Mouse (Mus musculus): ENCODE measurements around the gene Wipi2. TPM values are rescaled to one million over a fixed set of nuclear protein-coding genes. Genes with fewer than 3 reads are reported as not detected.
A peak's percentile ranks its signal among the peaks of the same experiment; 100 is the strongest.

Wipi2 gene
- polyA plus RNA-seq, 1 experiment: 46.5 TPM

GRCm38 (mm10) chr5:142650794-142651497 is 23.4 kb downstream of the Wipi2 start:
- H3K27ac ChIP-seq (replicated peaks; ENCODE audit: low read depth, low read length): peak overlapping the region; percentile 51
- peaks cover 22% of the 10 kb centered on the region for H3K4me1 ChIP-seq (ENCODE audit: control insufficient read depth, insufficient read depth, insufficient read length, low read length)
- H3K4me3 ChIP-seq (ENCODE audit: insufficient read depth, low read depth, low read length): no peak overlapping the region

GRCm38 (mm10) chr5:142652266-142652665 is 24.8 kb downstream of the Wipi2 start:
- Histone ChIP-seq H3K4me1 (ENCODE audit: control insufficient read depth, insufficient read depth, insufficient read length, low read length) (peaks cover 22% of the 10 kb centered on the region), H3K4me3 (ENCODE audit: insufficient read depth, low read depth, low read length) (no peak overlapping the region), H3K27ac (replicated peaks; ENCODE audit: low read depth, low read length) (peak overlapping the region; percentile 71)

DNA sequence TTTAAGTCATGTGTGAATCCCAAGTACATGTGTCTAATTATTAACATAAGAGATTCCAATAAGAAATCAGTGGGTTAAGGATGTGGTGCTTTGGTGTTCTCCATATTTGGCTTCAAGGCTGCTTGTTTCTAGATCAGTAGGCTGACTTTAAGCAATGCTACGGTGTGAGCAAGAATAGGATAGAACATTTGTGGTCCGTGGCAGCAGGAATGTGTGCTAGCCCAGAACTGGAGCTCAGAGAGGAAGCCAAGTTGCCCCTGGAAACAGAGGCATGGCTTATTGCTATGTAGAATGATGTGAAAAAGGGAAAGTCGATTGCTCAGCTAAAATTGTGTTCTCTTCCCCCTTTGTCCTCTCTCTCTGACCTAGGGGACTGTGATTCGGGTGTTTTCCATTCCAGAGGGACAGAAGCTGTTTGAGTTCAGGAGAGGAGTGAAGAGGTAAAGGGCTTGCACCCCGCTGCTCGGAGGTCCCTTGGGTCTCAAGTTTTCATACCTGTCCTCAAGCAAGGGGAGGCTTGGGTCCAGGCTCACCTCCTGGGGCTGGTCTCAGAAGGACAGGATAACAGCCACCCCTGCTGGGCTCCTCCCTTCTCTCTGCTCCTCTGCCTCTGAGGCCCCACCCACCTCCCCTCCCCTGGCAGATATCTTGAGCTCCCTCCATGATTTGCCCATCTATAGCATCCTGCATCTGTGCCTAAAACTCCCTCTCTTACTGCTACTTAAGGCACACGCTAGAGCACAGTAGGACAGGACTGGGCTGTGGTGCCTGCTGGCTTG is 33.3 kb downstream of the Wipi2 start:
- H3K4me3 ChIP-seq (ENCODE audit: insufficient read depth, low read depth, low read length): no peak overlapping the region
- H3K4me1 ChIP-seq (ENCODE audit: control insufficient read depth, insufficient read depth, insufficient read length, low read length): no peaks in the 10 kb centered on the region
- no peak overlapping the region for H3K27ac ChIP-seq (replicated peaks; ENCODE audit: low read depth, low read length)

GRCm38 (mm10) chr5:142667921-142668320 is 40.4 kb downstream of the Wipi2 start:
- H3K4me3 ChIP-seq (ENCODE audit: insufficient read depth, low read depth, low read length): no peak overlapping the region
- no peaks in the 10 kb centered on the region for H3K4me1 ChIP-seq (ENCODE audit: control insufficient read depth, insufficient read depth, insufficient read length, low read length)
- no peak overlapping the region for H3K27ac ChIP-seq (replicated peaks; ENCODE audit: low read depth, low read length)

DNA sequence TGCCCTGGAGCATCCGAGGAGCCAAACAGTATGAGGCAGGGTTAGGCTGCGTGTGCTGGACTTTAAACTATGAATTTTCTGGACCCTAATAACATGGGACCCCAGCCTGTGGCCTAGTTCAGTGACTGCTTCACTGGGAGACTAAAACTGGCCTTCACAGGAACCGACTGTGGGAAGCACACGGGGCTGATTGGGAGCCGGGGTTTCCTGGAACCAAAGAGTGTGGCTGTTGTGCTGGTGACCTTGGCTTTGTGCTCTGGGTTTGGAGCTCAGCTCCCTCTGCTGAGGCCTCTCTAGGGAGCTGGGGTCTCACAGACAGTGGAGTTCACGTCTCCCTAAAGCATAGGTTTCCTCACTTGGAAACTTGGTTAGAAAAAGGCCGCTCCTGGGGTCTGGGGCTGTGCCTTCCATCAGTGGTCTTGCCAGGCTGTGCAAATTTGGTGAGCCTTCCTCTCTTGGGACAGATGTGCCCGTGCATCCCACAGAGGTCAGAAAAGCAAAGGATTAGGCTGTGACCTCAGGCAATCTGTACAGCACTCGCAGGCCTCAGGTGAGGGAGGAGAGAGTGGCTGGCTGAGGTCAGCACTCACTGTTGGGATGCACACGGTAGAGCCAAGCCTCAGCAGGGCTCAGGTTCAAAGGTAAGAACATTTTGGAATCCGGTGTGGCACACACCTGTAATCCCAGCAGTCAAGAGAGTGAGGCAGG is 41.2 kb downstream of the Wipi2 start:
- no peak overlapping the region for H3K4me3 ChIP-seq (ENCODE audit: insufficient read depth, low read depth, low read length)
- H3K4me1 ChIP-seq (ENCODE audit: control insufficient read depth, insufficient read depth, insufficient read length, low read length): no peaks in the 10 kb centered on the region
- H3K27ac ChIP-seq (replicated peaks; ENCODE audit: low read depth, low read length): no peak overlapping the region

GRCm38 (mm10) chr5:142669726-142670125 is 42.2 kb downstream of the Wipi2 start:
- Histone ChIP-seq H3K27ac (replicated peaks; ENCODE audit: low read depth, low read length) (no peak overlapping the region), H3K4me1 (ENCODE audit: control insufficient read depth, insufficient read depth, insufficient read length, low read length) (no peaks in the 10 kb centered on the region), H3K4me3 (ENCODE audit: insufficient read depth, low read depth, low read length) (no peak overlapping the region)

DNA sequence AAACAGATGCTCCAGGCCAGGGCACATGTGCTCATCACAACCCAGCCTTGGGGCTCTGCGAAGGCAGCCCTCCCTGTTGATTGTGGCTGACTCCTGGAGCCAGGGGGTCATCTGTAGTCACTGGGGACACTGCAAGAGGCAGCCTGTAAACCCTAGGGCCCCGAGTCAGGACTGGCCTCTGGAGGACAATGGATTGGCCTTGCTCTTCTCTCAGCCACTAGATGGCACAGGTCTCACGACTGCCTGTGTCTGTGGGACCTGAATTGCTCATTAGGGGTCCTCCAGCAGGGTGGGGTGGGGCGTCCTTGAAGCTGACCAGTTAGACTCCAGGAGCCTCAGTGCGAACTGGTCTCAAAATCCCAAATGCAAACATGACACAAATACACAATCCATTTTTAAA is 45.6 kb downstream of the Wipi2 start:
- Histone ChIP-seq H3K27ac (replicated peaks; ENCODE audit: low read depth, low read length) (no peak overlapping the region), H3K4me1 (ENCODE audit: control insufficient read depth, insufficient read depth, insufficient read length, low read length) (no peaks in the 10 kb centered on the region), H3K4me3 (ENCODE audit: insufficient read depth, low read depth, low read length) (no peak overlapping the region)

DNA sequence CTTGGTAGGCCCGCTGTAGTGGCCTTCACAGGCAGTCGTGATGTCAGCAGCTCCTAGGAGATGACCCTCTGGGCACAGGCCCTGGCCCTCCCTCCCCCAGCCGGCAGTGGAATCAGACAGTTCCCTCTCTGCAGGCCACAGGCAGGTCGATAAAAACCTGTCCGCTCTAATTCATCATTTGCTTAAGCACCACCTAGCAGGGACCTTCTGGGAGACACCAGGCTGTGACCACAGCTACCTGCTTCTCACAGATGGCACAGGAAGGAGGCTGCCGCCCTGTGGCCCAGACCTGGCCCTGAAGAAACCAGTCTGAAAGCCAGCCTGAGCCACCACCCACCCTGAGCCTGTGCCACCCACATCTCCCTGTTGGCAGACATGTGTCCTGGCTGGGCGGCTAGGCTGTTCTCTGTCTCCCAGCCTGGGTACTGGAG is 50.7 kb downstream of the Wipi2 start:
- no peak overlapping the region for H3K4me3 ChIP-seq (ENCODE audit: insufficient read depth, low read depth, low read length)
- no peak overlapping the region for H3K27ac ChIP-seq (replicated peaks; ENCODE audit: low read depth, low read length)
- H3K4me1 ChIP-seq (ENCODE audit: control insufficient read depth, insufficient read depth, insufficient read length, low read length): no peaks in the 10 kb centered on the region

DNA sequence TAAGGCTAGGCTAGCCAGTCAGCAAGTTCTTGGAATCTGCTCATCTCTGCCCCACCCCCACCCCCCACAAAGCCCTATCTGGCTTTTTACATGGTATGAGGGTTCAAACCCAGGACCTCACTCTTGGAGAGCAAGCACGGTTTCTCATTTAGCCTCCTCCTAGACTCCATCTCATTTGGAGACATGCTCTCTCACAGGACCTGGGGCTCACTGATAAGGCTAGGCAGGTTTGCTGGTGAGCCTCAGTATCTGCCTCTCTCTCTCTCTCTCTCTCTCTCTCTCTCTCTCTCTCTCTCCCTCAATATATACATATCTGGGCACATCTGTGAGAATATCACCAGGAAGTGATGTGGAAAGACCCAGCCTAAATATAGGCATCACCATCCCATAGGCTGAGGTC is 51.6 kb downstream of the Wipi2 start:
- Histone ChIP-seq H3K4me3 (ENCODE audit: insufficient read depth, low read depth, low read length) (no peak overlapping the region), H3K4me1 (ENCODE audit: control insufficient read depth, insufficient read depth, insufficient read length, low read length) (no peaks in the 10 kb centered on the region), H3K27ac (replicated peaks; ENCODE audit: low read depth, low read length) (no peak overlapping the region)

- no peaks in the 10 kb centered on the region for H3K4me1 ChIP-seq (ENCODE audit: control insufficient read depth, insufficient read depth, insufficient read length, low read length)
- H3K4me3 ChIP-seq (ENCODE audit: insufficient read depth, low read depth, low read length): no peak overlapping the region
- no peak overlapping the region for H3K27ac ChIP-seq (replicated peaks; ENCODE audit: low read depth, low read length)
Measured at GRCm38 (mm10) chr5:142681911-142682310, 54.4 kb downstream of the Wipi2 start.

DNA sequence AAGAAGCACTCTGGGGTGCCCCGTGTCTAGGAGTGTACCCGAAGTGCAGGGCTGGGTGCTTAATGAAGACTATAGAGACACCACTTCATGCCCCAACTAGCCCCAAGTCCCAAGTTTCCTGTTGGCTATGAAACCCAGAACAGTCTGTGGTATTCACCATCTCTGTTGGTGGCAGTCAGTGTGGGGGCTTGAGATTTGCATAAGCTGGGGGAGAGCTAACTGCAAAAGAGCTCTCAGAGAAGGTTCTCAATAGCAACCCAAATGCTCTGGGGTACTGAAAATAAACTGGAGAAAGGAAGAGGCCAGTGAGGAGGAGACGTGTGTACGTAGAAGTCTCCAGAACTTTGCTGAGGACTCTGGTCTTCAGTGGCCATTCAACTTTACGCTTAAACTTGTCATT is 55.0 kb downstream of the Wipi2 start:
- Histone ChIP-seq H3K4me1 (ENCODE audit: control insufficient read depth, insufficient read depth, insufficient read length, low read length) (no peaks in the 10 kb centered on the region), H3K27ac (replicated peaks; ENCODE audit: low read depth, low read length) (no peak overlapping the region), H3K4me3 (ENCODE audit: insufficient read depth, low read depth, low read length) (no peak overlapping the region)

GRCm38 (mm10) chr5:142688866-142689265 is 61.4 kb downstream of the Wipi2 start:
- no peak overlapping the region for H3K27ac ChIP-seq (replicated peaks; ENCODE audit: low read depth, low read length)
- H3K4me1 ChIP-seq (ENCODE audit: control insufficient read depth, insufficient read depth, insufficient read length, low read length): no peaks in the 10 kb centered on the region
- H3K4me3 ChIP-seq (ENCODE audit: insufficient read depth, low read depth, low read length): no peak overlapping the region

DNA sequence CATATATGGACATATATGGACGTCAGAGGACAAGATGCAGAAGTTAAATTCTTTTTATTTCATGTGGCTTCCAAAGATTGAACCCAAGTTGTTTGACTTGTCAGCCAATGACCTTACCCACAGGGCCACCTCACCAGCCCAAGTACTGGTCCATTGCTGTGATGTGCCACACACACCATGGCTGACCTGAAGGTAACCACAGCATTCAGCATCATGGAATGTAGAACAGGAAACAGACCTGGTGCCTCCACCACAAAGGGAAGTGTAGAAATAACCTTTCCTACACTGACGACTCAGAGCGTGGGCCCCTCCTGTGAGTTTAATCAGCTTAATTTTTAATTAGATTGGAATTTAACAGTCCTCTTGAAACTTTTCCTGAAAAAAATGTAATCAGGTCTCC is 62.8 kb downstream of the Wipi2 start:
- no peak overlapping the region for H3K27ac ChIP-seq (replicated peaks; ENCODE audit: low read depth, low read length)
- H3K4me3 ChIP-seq (ENCODE audit: insufficient read depth, low read depth, low read length): no peak overlapping the region
- no peaks in the 10 kb centered on the region for H3K4me1 ChIP-seq (ENCODE audit: control insufficient read depth, insufficient read depth, insufficient read length, low read length)

DNA sequence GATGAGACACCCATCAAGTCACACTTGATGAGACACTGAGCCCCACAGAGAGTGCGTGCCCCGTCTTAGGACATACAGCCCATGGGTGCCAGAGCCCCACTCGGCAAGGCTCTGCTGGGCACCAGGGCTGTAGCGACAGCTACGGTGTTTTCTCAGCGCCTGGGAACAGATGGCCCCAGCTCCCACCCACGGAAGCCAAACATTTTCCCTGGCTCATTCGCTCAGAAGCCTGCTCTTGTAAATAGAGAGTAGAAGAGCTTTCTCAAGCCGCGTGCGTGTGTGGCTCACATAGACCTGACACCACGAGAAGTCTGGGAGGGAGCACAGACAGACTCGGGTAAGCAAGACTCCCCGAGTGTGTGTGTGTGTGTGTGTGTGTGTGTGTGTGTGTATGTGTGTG is 64.8 kb downstream of the Wipi2 start, which contains the start of gene Slc29a4:
Gene Slc29a4, plus strand, starts transcription at position 265 of the 400 bp plus-strand sequence.
- no peaks in the 10 kb centered on the region for H3K4me1 ChIP-seq (ENCODE audit: control insufficient read depth, insufficient read depth, insufficient read length, low read length)
- no peak within 1 kb of the TSS for H3K27ac ChIP-seq (replicated peaks; ENCODE audit: low read depth, low read length)
- no peak within 1 kb of the TSS for H3K4me3 ChIP-seq (ENCODE audit: insufficient read depth, low read depth, low read length)

- no peaks in the 10 kb centered on the region for H3K4me1 ChIP-seq (ENCODE audit: control insufficient read depth, insufficient read depth, insufficient read length, low read length)
- no peak overlapping the region for H3K27ac ChIP-seq (replicated peaks; ENCODE audit: low read depth, low read length)
- no peak overlapping the region for H3K4me3 ChIP-seq (ENCODE audit: insufficient read depth, low read depth, low read length)
Measured at GRCm38 (mm10) chr5:142692971-142693737, 65.7 kb downstream of the Wipi2 start.

All from brown adipose tissue, adult 24 weeks (tissue).